Mouse (Mus musculus): ENCODE measurements around the gene Olfr1199.

DNA sequence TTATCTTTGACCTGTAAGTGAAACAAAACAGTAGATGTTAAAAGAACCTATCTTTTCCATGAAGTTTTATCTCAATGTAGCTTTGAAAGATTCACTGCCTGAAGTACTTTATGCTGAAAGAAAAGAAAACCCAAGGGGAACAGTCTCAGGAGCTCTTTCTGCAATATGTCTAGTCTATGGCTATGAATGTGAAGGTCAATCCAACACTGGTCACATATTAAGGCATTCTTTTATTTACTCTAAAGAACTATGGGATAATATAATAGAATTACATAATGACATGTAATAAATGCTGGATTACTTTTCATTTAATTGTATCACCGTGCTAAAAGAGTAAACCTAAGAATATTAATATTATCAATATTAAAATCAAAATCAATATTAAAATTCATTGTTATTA lies 28.0 kb downstream of the Olfr1199 start, which contains the start of gene Olfr1197:
- no peak for TF ChIP-seq CTCF (IDR thresholded peaks at IDR 0.05; ENCODE audit: control insufficient read depth, insufficient read depth, low read length)
- no peak for TF ChIP-seq POLR2A (IDR thresholded peaks at IDR 0.05; ENCODE audit: borderline replicate concordance, control insufficient read depth, low read depth, low read length)
